ENCODE assay signal across 16 mouse cellular contexts in the genomic region with DNA sequence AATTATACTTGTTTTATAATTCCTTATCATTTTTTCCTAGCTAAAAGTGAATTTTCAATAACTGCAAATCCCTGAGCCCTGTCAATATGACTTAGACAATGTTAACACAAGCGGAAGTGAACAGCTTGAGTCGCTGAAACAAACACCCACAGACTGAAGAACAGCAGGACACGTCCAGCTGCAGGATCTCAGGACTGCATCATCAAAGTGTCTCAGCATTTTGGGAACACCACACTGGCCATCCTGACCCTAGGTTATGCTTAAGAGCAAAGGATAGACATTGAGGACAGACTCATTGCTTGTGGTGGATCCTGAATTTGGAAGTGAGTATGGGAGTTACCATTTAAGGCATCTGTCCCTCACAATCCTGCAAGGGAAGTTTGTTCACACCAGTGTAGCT. TPM values are rescaled to one million over a fixed set of nuclear protein-coding genes. Genes with fewer than 3 reads are reported as not detected.
DNase-seq lines count a peak whose midpoint lies in the region; ATAC-seq and TF ChIP-seq lines count a peak whose summit lies in the region.
"Had no signal": no experiment of that assay in that cellular context is flagged by ENCODE, and none has a peak within 500 bp of the region (broad histone marks: within the 10 kb centered on the region; RNA-seq: fewer than 3 reads in every experiment).

No protein-coding gene starts in this region.

- WGBS in kidney, embryonic 16.5 days = 34% methylated on average over 3 of the region's 3 CpGs
- WGBS in kidney, postnatal 0 days = 37% methylated on average over 3 of the region's 3 CpGs

- no peak for DNase-seq in kidney, adult 8-10 months
- DNase-seq in kidney, postnatal 0 days (ENCODE audit: low spot score) = peak; percentile 51
- peak; percentile 59 for DNase-seq in kidney, postnatal 14 days
- peak; percentile 31 for DNase-seq in lung, postnatal 14 days
- DNase-seq in cerebellum, postnatal 14 days = no peak
- no peak for DNase-seq in adrenal gland, postnatal 36 days
- DNase-seq: cerebellum, adult 9-10 months; gastrocnemius, postnatal 14 days; thymus, postnatal 25 days had no signal

- ATAC-seq in kidney, embryonic 16.5 days (ENCODE audit: low FRiP score, low TSS enrichment) = no peak; the same call in 1 of the 2 replicates
- ATAC-seq in kidney, postnatal 0 days (replicated peaks; ENCODE audit: low FRiP score, low read depth) = no peak
- ATAC-seq: forebrain, embryonic 13.5 days had no signal

- H3K4me2 ChIP-seq in kidney, embryonic 16.5 days (replicated peaks; ENCODE audit: low read depth, low read length) = no peak overlapping the region
- H3K4me2 ChIP-seq in kidney, postnatal 0 days (ENCODE audit: low read length) = no peak overlapping the region
- H3K4me2 ChIP-seq: forebrain, embryonic 13.5 days; hindbrain, embryonic 12.5 days; limb, embryonic 15.5 days; liver, embryonic 15.5 days had no signal

- H3K9ac ChIP-seq in kidney, embryonic 16.5 days (replicated peaks; ENCODE audit: low read length) = no peak overlapping the region
- H3K9ac ChIP-seq in kidney, postnatal 0 days (ENCODE audit: low read depth, low read length) = no peak overlapping the region
- H3K9ac ChIP-seq: forebrain, embryonic 13.5 days; hindbrain, embryonic 12.5 days; limb, embryonic 15.5 days; liver, embryonic 15.5 days had no signal

- no peak overlapping the region for H3K4me3 ChIP-seq in kidney, embryonic 16.5 days (ENCODE audit: low read length)
- H3K4me3 ChIP-seq in kidney, postnatal 0 days (replicated peaks; ENCODE audit: low read depth, low read length) = no peak overlapping the region
- H3K4me3 ChIP-seq: forebrain, embryonic 13.5 days; hindbrain, embryonic 12.5 days; limb, embryonic 15.5 days; liver, embryonic 15.5 days had no signal

- H3K27me3 ChIP-seq in kidney, embryonic 16.5 days (ENCODE audit: insufficient read depth, low read length) = no peaks in the 10 kb centered on the region
- no peaks in the 10 kb centered on the region for H3K27me3 ChIP-seq in kidney, postnatal 0 days (ENCODE audit: insufficient read depth, low read length)
- H3K27me3 ChIP-seq: forebrain, embryonic 13.5 days; hindbrain, embryonic 12.5 days; limb, embryonic 15.5 days; liver, embryonic 15.5 days had no signal

- H3K4me1 ChIP-seq in kidney, embryonic 16.5 days (ENCODE audit: insufficient read depth, low read length) = peaks cover 25% of the 10 kb centered on the region
- H3K4me1 ChIP-seq in kidney, postnatal 0 days (replicated peaks; ENCODE audit: insufficient read depth, low read length) = peaks cover 6% of the 10 kb centered on the region
- H3K4me1 ChIP-seq: forebrain, embryonic 13.5 days; hindbrain, embryonic 12.5 days; limb, embryonic 15.5 days; liver, embryonic 15.5 days had no signal

- H3K36me3 ChIP-seq in kidney, embryonic 16.5 days (ENCODE audit: insufficient read depth, low read length) = no peaks in the 10 kb centered on the region
- H3K36me3 ChIP-seq in kidney, postnatal 0 days (ENCODE audit: insufficient read depth, low read length) = no peaks in the 10 kb centered on the region
- H3K36me3 ChIP-seq: hindbrain, embryonic 12.5 days; limb, embryonic 15.5 days; liver, embryonic 15.5 days had no signal

- H3K27ac ChIP-seq in kidney, embryonic 16.5 days (ENCODE audit: low read length) = peak overlapping the region; percentile 63
- peak overlapping the region; percentile 65; the same call in 1 of the 2 replicates for H3K27ac ChIP-seq in kidney, postnatal 0 days
- H3K27ac ChIP-seq: forebrain, embryonic 13.5 days; hindbrain, embryonic 12.5 days; limb, embryonic 15.5 days; liver, embryonic 15.5 days had no signal

- no peak for TF ChIP-seq CTCF in kidney, postnatal 0 days (IDR thresholded peaks at IDR 0.05; ENCODE audit: low read depth)

- no peaks in the 10 kb centered on the region for H3K9me3 ChIP-seq in kidney, embryonic 16.5 days (ENCODE audit: low read length)
- no peaks in the 10 kb centered on the region for H3K9me3 ChIP-seq in kidney, postnatal 0 days (replicated peaks; ENCODE audit: low read length)
- H3K9me3 ChIP-seq: forebrain, embryonic 13.5 days; hindbrain, embryonic 12.5 days; limb, embryonic 15.5 days; liver, embryonic 15.5 days had no signal

RNA-seq across cellular contexts. Expression of gene Tmem252, which starts 25.4 kb away (rescaled TPM):
- polyA plus RNA-seq in kidney, embryonic 16.5 days (2015; fragmentation: Nextera tagmentation; extraction: Ambion mirVana) = 8.5 and 10.3 TPM in 2 replicates
- 17.5 and 21.5 TPM in 2 replicates for polyA plus RNA-seq in kidney, postnatal 0 days (2015; fragmentation: Nextera tagmentation; extraction: Ambion mirVana)
- total RNA-seq in adrenal gland, postnatal 36 days (2021) = under 1 TPM; 0.16 to 0.50 TPM
- total RNA-seq: megakaryocyte, adult 5-6 weeks; neutrophil, adult 5-6 weeks had no signal

Comparison
In these comparisons a context has a peak if more than half of its experiments do, and no peak if none do; other contexts are left out.
1. DNase-seq: peak in kidney, postnatal 0 days (single experiment), kidney, postnatal 14 days (single experiment) and lung, postnatal 14 days (single experiment); none in kidney, adult 8-10 months (0 of 2), cerebellum, postnatal 14 days (0 of 2) and adrenal gland, postnatal 36 days (0 of 2).